Mouse (Mus musculus): ENCODE results near the gene Tas2r102. TPM values are rescaled to one million over a fixed set of nuclear protein-coding genes. Genes with fewer than 3 reads are reported as not detected.

Gene Tas2r102
- polyA plus RNA-seq, 1 experiment: not detected

DNA sequence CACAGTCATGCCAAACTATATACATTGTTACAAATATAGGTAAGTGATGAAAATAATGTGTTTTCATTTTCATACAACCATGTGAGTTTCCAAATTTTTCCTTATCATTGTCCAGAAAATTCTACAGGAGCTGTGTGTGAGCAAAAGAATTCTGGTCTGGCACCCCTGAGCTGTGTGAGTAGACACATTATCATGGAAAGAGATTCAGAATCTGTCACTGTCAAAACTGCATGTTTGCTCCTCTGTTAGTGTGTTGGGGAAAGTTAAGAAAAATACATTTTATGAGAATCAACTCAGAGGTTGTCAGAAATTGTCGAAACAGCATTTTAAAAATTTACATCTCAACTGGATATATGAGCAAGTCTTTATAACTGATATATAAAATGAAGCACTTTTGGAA, 40.6 kb downstream of the Tas2r102 start, which contains the start of gene Tas2r117:
Tas2r117 (plus strand) TSS at position 301 of the 400 bp plus-strand sequence.
- Histone ChIP-seq H3K4me3 (ENCODE audit: insufficient read depth, poor library complexity, severe bottlenecking) (no peak within 1 kb of the TSS), H3K79me3 (ENCODE audit: low read depth) (no peaks in the 10 kb centered on the region), H3ac (ENCODE audit: control insufficient read depth, insufficient read length, low read depth) (no peak within 1 kb of the TSS), H3K36me3 (ENCODE audit: control insufficient read depth, insufficient read depth) (no peaks in the 10 kb centered on the region), H3K27me3 (ENCODE audit: control insufficient read depth, insufficient read depth, insufficient read length) (no peaks in the 10 kb centered on the region), H3K79me2 (ENCODE audit: control insufficient read depth, insufficient read depth) (no peaks in the 10 kb centered on the region)
- TF ChIP-seq CTCF (IDR thresholded peaks at IDR 0.05; ENCODE audit: control insufficient read depth, insufficient read depth, insufficient read length) (no peak), FOSL1 (IDR thresholded peaks at IDR 0.05; ENCODE audit: insufficient read depth, low read length, poor library complexity, severe bottlenecking) (no peak), CEBPB (IDR thresholded peaks at IDR 0.05; ENCODE audit: low read depth) (no peak), USF1 (IDR thresholded peaks at IDR 0.05; ENCODE audit: low read depth) (no peak), MYOG (IDR thresholded peaks at IDR 0.05; ENCODE audit: control insufficient read depth, extremely low read depth, insufficient read length) (no peak), MAX (IDR thresholded peaks at IDR 0.05) (no peak), MYOD1 (IDR thresholded peaks at IDR 0.05; ENCODE audit: control insufficient read depth, insufficient read length, low read depth) (no peak)

Other genes with a start within 250 kb of the Tas2r102 start
- gene Prh1, start 192.3 kb upstream of the Tas2r102 start, polyA plus RNA-seq (2012; fragmentation: generic; extraction: Trizol): not detected
- not detected for gene Prp2, start 166.2 kb upstream of the Tas2r102 start, polyA plus RNA-seq (2012; fragmentation: generic; extraction: Trizol)
- not detected for gene A630073D07Rik, start 110.6 kb upstream of the Tas2r102 start, polyA plus RNA-seq (2012; fragmentation: generic; extraction: Trizol)
- not detected for gene Tas2r120, start 105.2 kb upstream of the Tas2r102 start, polyA plus RNA-seq (2012; fragmentation: generic; extraction: Trizol)
- gene Tas2r121, start 61.1 kb upstream of the Tas2r102 start, polyA plus RNA-seq (2012; fragmentation: generic; extraction: Trizol): not detected
- gene Tas2r122, start 50.2 kb upstream of the Tas2r102 start, polyA plus RNA-seq (2012; fragmentation: generic; extraction: Trizol): not detected
- gene Tas2r115, start 24.1 kb upstream of the Tas2r102 start, polyA plus RNA-seq (2012; fragmentation: generic; extraction: Trizol): not detected
- not detected for gene Tas2r124, start 7.4 kb upstream of the Tas2r102 start, polyA plus RNA-seq (2012; fragmentation: generic; extraction: Trizol)
- not detected for gene Tas2r136, start 16.0 kb downstream of the Tas2r102 start, polyA plus RNA-seq (2012; fragmentation: generic; extraction: Trizol)
- not detected for gene Tas2r117, start 40.7 kb downstream of the Tas2r102 start, polyA plus RNA-seq (2012; fragmentation: generic; extraction: Trizol)
- not detected for gene Tas2r123, start 85.0 kb downstream of the Tas2r102 start, polyA plus RNA-seq (2012; fragmentation: generic; extraction: Trizol)
- not detected for gene Tas2r116, start 93.3 kb downstream of the Tas2r102 start, polyA plus RNA-seq (2012; fragmentation: generic; extraction: Trizol)
- gene Tas2r110, start 105.9 kb downstream of the Tas2r102 start, polyA plus RNA-seq (2012; fragmentation: generic; extraction: Trizol): not detected
- not detected for gene Tas2r113, start 130.9 kb downstream of the Tas2r102 start, polyA plus RNA-seq (2012; fragmentation: generic; extraction: Trizol)
- gene Tas2r125, start 147.5 kb downstream of the Tas2r102 start, polyA plus RNA-seq (2012; fragmentation: generic; extraction: Trizol): not detected
- gene Tas2r129, start 189.0 kb downstream of the Tas2r102 start, polyA plus RNA-seq (2012; fragmentation: generic; extraction: Trizol): not detected
- gene Tas2r131, start 195.8 kb downstream of the Tas2r102 start, polyA plus RNA-seq (2012; fragmentation: generic; extraction: Trizol): not detected
- not detected for gene Tas2r109, start 218.8 kb downstream of the Tas2r102 start, polyA plus RNA-seq (2012; fragmentation: generic; extraction: Trizol)